Mouse (Mus musculus) CH12.LX (cell line): Measurements from ENCODE around the gene Ccl8.

ENCODE experiments used
- CTCF ChIP-seq, 2 experiments: IDR thresholded peaks in 1 of 2; conservative IDR thresholded peaks in 1 of 2; 2 replicates each; pipeline ENCODE4 v1.5.1; 2011 to 2012; ENCODE audit warnings: low read depth in 2 of 2, low read length in 2 of 2, improper control_type of control experiment in 1 of 2, inconsistent platforms in 1 of 2, mild to moderate bottlenecking in 1 of 2, moderate library complexity in 1 of 2
- EP300 ChIP-seq: IDR thresholded peaks from 2 replicates; pipeline ENCODE4 v1.6.1; 2011; ENCODE audit warnings: low read length, improper control_type of control experiment
- HCFC1 ChIP-seq: IDR thresholded peaks from 2 replicates; pipeline ENCODE4 v1.6.1; 2012; ENCODE audit warnings: low read depth, mild to moderate bottlenecking, inconsistent platforms, low read length, improper control_type of control experiment
- KAT2A ChIP-seq: IDR thresholded peaks from 2 replicates; pipeline ENCODE4 v1.6.1; 2012; ENCODE audit warnings: low read length, improper control_type of control experiment, inconsistent platforms; ENCODE audit not compliant: insufficient replicate concordance
- MAX ChIP-seq: IDR thresholded peaks from 2 replicates; pipeline ENCODE4 v1.6.1; 2011; ENCODE audit warnings: low read length, improper control_type of control experiment
- MAZ ChIP-seq: IDR thresholded peaks from 2 replicates; pipeline ENCODE4 v1.6.1; 2012; ENCODE audit warnings: low read depth, mild to moderate bottlenecking, inconsistent platforms, low read length, improper control_type of control experiment, moderate library complexity
- MEF2A ChIP-seq: IDR thresholded peaks from 2 replicates; pipeline ENCODE4 v1.6.1; 2014; ENCODE audit warnings: low read depth, mild to moderate bottlenecking, inconsistent platforms, low read length, improper control_type of control experiment, borderline replicate concordance
- MYC ChIP-seq: IDR thresholded peaks from 2 replicates; pipeline ENCODE4 v1.6.1; 2011; ENCODE audit warnings: low read depth, mild to moderate bottlenecking, improper control_type of control experiment, low read length
- PAX5 ChIP-seq: IDR thresholded peaks from 2 replicates; pipeline ENCODE4 v1.6.1; 2012; ENCODE audit warnings: low read length, inconsistent platforms, mixed read lengths
- POLR2A ChIP-seq: IDR thresholded peaks from 2 replicates; pipeline ENCODE4 v1.6.1; 2011; ENCODE audit warnings: low read depth, mild to moderate bottlenecking, improper control_type of control experiment, low read length
- ZKSCAN1 ChIP-seq: IDR thresholded peaks from 2 replicates; pipeline ENCODE4 v1.6.1; 2012; ENCODE audit warnings: low read depth, inconsistent platforms, low read length, improper control_type of control experiment, borderline replicate concordance

DNA sequence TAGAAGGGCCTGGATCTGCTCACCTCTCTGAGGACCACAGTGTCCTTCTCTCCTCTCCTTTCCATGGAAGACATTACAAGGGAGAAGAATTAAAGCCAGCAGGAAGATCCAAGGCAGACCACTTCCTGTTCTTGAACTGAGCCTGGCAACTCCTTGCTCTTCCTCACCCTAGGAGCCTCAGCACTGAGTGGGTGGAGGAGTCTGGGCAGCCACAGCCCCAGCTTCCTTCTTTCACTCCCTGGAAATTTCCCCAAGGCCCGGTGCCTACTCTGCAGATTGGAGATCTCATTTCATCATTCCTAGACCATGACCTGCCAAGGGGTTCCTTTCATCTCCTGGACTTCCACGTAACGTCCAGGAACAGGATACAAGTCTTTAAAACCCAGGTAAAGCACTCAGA is 42.0 kb upstream of the Ccl8 start:
- TF ChIP-seq CTCF (conservative IDR thresholded peaks at IDR 0.05 in 1 of 2, IDR thresholded peaks at IDR 0.05 in 1 of 2; ENCODE audit: low read depth in 2 of 2, low read length in 2 of 2): no peak; a peak in 1 of 4 replicates
- no peak for TF ChIP-seq POLR2A
- TF ChIP-seq ZKSCAN1: no peak
- TF ChIP-seq HCFC1: no peak
- TF ChIP-seq MAZ: no peak
- no peak for TF ChIP-seq EP300
- TF ChIP-seq PAX5: no peak
- TF ChIP-seq MAX: no peak
- TF ChIP-seq MEF2A: no peak
- no peak for TF ChIP-seq MYC
- TF ChIP-seq KAT2A: no peak
